Mouse (Mus musculus) kidney, embryonic 14.5 days (tissue): ENCODE measurements around the gene Olfr788. TPM values are rescaled to one million over a fixed set of nuclear protein-coding genes. Genes with fewer than 3 reads are reported as not detected.

Experiments used
- ATAC-seq: fragments of 200-750 bp; cut with Nextera tagmentation; 2 replicates; pipeline ENCODE4 v1.8.0; 2017; ENCODE audit warnings: moderate number of reproducible peaks, mild to moderate bottlenecking, moderate TSS enrichment, moderate library complexity; ENCODE audit not compliant: low FRiP score, low TSS enrichment
- H3K27ac ChIP-seq: fragments of 300-500 bp; sonication (generic); 2 replicates; pipeline ENCODE4 v1.5.1; 2014; ENCODE audit warnings: low read depth, mild to moderate bottlenecking, low read length, moderate library complexity, mixed read lengths
- H3K27me3 ChIP-seq: fragments of 300-500 bp; sonication (generic); 2 replicates; pipeline ENCODE4 v1.6.1; 2014; ENCODE audit warnings: mild to moderate bottlenecking, low read length; ENCODE audit not compliant: control insufficient read depth, insufficient read depth
- H3K36me3 ChIP-seq: fragments of 300-500 bp; sonication (generic); 2 replicates; pipeline ENCODE4 v1.6.1; 2014; ENCODE audit warnings: low read length, mixed read lengths; ENCODE audit not compliant: control insufficient read depth, insufficient read depth
- H3K4me1 ChIP-seq: fragments of 300-500 bp; sonication (generic); 2 replicates; pipeline ENCODE4 v1.6.1; 2014; ENCODE audit warnings: low read length, mixed read lengths; ENCODE audit not compliant: control insufficient read depth, insufficient read depth
- H3K4me2 ChIP-seq: fragments of 300-500 bp; sonication (generic); replicated peaks from 2 replicates; pipeline ENCODE4 v1.6.1; 2014; ENCODE audit warnings: low read depth, mild to moderate bottlenecking, low read length
- H3K4me3 ChIP-seq: fragments of 300-500 bp; sonication (generic); 2 replicates; pipeline ENCODE4 v1.5.1; 2014; ENCODE audit warnings: mild to moderate bottlenecking, low read length
- H3K9ac ChIP-seq: fragments of 300-500 bp; sonication (generic); 2 replicates; pipeline ENCODE4 v1.6.1; 2014; ENCODE audit warnings: low read depth, mild to moderate bottlenecking, low read length, moderate library complexity
- H3K9me3 ChIP-seq: fragments of 300-500 bp; sonication (generic); 2 replicates; pipeline ENCODE4 v1.6.1; 2016; ENCODE audit warnings: low read length; ENCODE audit not compliant: control insufficient read depth
- WGBS: fragments of 180-500 bp; shearing (Covaris S2); extraction: QIAGEN DNeasy Blood & Tissue Kit; methylation state at CpG from one replicate; pipeline ENCODE4 v1.1.7; 2014; 5-methylcytosine and 5-hydroxymethylcytosine counted together
- polyA plus RNA-seq: library from polyadenylated mRNA; unstranded; fragments of >200 nt; fragmentation: Nextera tagmentation; extraction: Ambion mirVana; gene quantifications from 2 replicates; pipeline ENCODE4 v1.2.1, GENCODE M21; 2014

Olfr788 gene
- polyA plus RNA-seq = not detected in 2 replicates

- no peaks in the 10 kb centered on the region for H3K4me1 ChIP-seq
- ATAC-seq = no peak
- no peaks in the 10 kb centered on the region for H3K27me3 ChIP-seq
- no peaks in the 10 kb centered on the region for H3K36me3 ChIP-seq
- no peaks in the 10 kb centered on the region for H3K9me3 ChIP-seq
- no peak within 1 kb of the TSS for H3K4me2 ChIP-seq
- H3K9ac ChIP-seq = no peak within 1 kb of the TSS
- no peak within 1 kb of the TSS for H3K27ac ChIP-seq
- no peak within 1 kb of the TSS for H3K4me3 ChIP-seq
Observed at GRCm38 (mm10) chr10:129470698-129471097, at the start of gene Olfr788. Gene Olfr788, plus strand, starts transcription at chr10:129470998.

DNA sequence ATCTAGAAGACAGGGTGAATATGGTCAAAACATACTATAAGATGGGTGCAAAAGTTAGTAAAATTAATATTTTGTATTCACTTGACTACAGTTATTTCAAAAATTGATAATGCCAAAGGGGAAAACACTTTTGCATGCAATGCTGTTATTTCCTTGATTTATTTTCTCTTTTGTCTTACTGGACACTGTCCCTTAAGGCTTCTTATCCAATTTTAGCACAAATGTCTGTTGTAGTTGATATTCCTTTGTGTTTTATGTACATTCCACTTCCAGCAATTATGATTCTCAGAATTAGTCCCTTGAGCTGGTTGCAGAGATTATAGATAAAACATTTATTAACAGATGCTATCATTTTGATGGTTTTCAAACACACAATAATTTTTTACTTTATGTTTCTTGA is 43.8 kb upstream of the Olfr788 start, which contains the start of gene Olfr786:
Olfr786 (plus strand) TSS at position 301 of the 400 bp plus-strand sequence.
- Histone ChIP-seq H3K9me3 (peaks cover 2% of the 10 kb centered on the region; the same call in 1 of the 2 replicates), H3K36me3 (no peaks in the 10 kb centered on the region), H3K27ac (no peak within 1 kb of the TSS), H3K27me3 (no peaks in the 10 kb centered on the region), H3K4me3 (no peak within 1 kb of the TSS), H3K4me2 (no peak within 1 kb of the TSS), H3K9ac (no peak within 1 kb of the TSS), H3K4me1 (no peaks in the 10 kb centered on the region)
- ATAC-seq = no peak

DNA sequence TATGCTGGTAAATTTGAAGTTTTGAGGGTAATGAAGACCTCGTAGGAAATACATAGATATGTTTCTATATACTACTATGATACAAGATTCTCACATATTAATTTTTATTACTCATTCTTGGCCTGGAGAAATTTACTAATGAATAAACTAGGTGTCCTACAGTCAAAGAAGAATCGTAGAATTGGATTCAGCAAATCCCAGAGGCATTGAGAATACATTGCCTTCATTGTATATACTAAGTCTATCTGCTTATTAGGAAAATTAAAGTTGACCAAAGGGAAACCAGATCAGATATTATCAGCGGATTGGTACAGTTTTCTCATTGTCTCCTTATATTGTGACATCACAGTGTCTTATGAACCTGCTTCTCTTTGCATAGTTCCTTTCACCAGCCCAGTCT is 9.2 kb upstream of the Olfr788 start, which contains the start of gene Olfr787:
Olfr787 (plus strand) TSS at position 301 of the 400 bp plus-strand sequence.
- Histone ChIP-seq H3K27me3 (no peaks in the 10 kb centered on the region), H3K9me3 (no peaks in the 10 kb centered on the region)
- 83% methylated on average over 3 of the region's 3 CpGs for WGBS

GRCm38 (mm10) chr10:129473256-129473655 is 2.5 kb downstream of the Olfr788 start:
- no peaks in the 10 kb centered on the region for H3K9me3 ChIP-seq
- no peak overlapping the region for H3K9ac ChIP-seq
- no peak for ATAC-seq
- H3K4me1 ChIP-seq = no peaks in the 10 kb centered on the region
- H3K36me3 ChIP-seq = no peaks in the 10 kb centered on the region
- H3K4me3 ChIP-seq = no peak overlapping the region
- no peaks in the 10 kb centered on the region for H3K27me3 ChIP-seq
- no peak overlapping the region for H3K27ac ChIP-seq
- WGBS = 71% methylated on average over 2 of the region's 2 CpGs
- no peak overlapping the region for H3K4me2 ChIP-seq

More for the DNA sequence above, 9.2 kb upstream of the Olfr788 start, which contains the start of gene Olfr787:
- no peaks in the 10 kb centered on the region for H3K36me3 ChIP-seq
- no peak within 1 kb of the TSS for H3K27ac ChIP-seq
- no peaks in the 10 kb centered on the region for H3K4me1 ChIP-seq
- ATAC-seq = no peak
- H3K9ac ChIP-seq = no peak within 1 kb of the TSS
- no peak within 1 kb of the TSS for H3K4me3 ChIP-seq
- H3K4me2 ChIP-seq = no peak within 1 kb of the TSS

DNA sequence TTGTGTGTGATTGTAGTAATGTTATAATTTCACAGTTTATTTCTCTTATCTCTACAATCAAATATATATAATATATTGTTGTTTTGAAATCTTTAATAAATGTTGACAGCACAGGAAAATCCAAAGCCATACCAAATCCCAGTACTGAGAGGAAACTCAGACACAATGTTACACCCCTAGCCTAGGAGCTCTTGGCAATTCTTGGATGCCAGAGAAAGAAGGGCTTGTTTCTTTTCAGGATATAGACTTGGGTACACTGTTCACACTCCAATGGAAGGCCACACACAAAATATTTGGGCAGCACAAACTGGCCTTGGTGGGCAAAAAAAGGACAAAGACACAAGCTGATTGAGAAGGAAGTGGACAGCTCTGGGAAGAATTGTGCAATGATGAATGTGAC is 2.9 kb downstream of the Olfr788 start:
- Histone ChIP-seq H3K4me1 (no peaks in the 10 kb centered on the region), H3K4me3 (no peak overlapping the region), H3K36me3 (no peaks in the 10 kb centered on the region), H3K27ac (no peak overlapping the region), H3K4me2 (no peak overlapping the region), H3K9me3 (no peaks in the 10 kb centered on the region), H3K9ac (no peak overlapping the region), H3K27me3 (no peaks in the 10 kb centered on the region)
- ATAC-seq = no peak

DNA sequence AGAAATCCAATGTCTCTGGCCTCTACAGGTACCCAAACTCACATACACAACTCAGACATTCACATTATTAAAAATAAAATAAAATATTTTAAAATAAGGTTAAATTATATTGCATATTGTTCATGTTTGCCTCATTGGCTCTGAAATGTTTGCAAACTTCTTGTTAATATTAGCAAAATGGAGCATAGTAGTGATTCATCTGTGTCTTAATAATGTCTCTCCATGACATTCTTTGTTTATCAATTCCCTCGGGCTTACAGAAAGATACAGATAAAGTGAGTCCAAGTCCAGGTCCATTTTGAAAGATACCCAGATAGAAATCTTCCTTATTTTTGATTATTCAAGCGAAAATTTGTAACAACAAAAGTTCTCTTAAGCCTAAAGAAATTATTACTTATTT is 13.7 kb downstream of the Olfr788 start, which contains the start of gene Olfr789:
Olfr789 (plus strand) TSS at position 301 of the 400 bp plus-strand sequence.
- Histone ChIP-seq H3K4me1 (no peaks in the 10 kb centered on the region), H3K27ac (no peak within 1 kb of the TSS), H3K36me3 (no peaks in the 10 kb centered on the region), H3K4me2 (no peak within 1 kb of the TSS), H3K9me3 (no peaks in the 10 kb centered on the region), H3K9ac (no peak within 1 kb of the TSS), H3K27me3 (no peaks in the 10 kb centered on the region), H3K4me3 (no peak within 1 kb of the TSS)
- ATAC-seq = no peak
- WGBS = 66% methylated on average over 2 of the region's 2 CpGs

GRCm38 (mm10) chr10:129490101-129490500 is 19.3 kb downstream of the Olfr788 start:
- 83% methylated on average over 2 of the region's 2 CpGs for WGBS
- no peaks in the 10 kb centered on the region for H3K4me1 ChIP-seq
- H3K27ac ChIP-seq = no peak overlapping the region
- H3K4me3 ChIP-seq = no peak overlapping the region
- ATAC-seq = no peak
- H3K36me3 ChIP-seq = no peaks in the 10 kb centered on the region
- H3K4me2 ChIP-seq = no peak overlapping the region
- H3K9ac ChIP-seq = no peak overlapping the region
- no peaks in the 10 kb centered on the region for H3K27me3 ChIP-seq
- no peaks in the 10 kb centered on the region for H3K9me3 ChIP-seq

DNA sequence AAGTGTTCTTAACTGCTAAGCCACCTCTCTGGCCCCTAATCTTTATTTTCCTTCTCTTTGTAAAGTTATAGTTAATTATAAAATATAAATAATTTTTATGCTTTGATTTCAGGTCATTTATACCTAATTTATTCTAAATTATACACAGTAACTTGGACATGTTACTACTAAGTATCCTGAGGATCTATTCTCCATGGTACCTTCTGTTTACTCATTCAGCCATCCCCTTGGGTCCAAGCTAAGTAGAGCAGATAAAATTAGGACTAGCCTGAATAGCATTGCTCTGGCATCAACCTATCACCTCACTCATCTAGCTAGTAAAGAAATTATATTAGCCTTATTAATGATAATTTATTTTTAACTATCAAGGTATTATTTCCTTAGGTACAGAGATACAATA is 27.4 kb downstream of the Olfr788 start, which contains the start of gene Olfr790:
Olfr790 (plus strand) TSS at position 301 of the 400 bp plus-strand sequence.
- H3K36me3 ChIP-seq = no peaks in the 10 kb centered on the region
- no peak within 1 kb of the TSS for H3K4me2 ChIP-seq
- no peaks in the 10 kb centered on the region for H3K27me3 ChIP-seq
- no peaks in the 10 kb centered on the region for H3K4me1 ChIP-seq
- no peak within 1 kb of the TSS for H3K27ac ChIP-seq
- H3K4me3 ChIP-seq = no peak within 1 kb of the TSS
- no peak for ATAC-seq
- no peaks in the 10 kb centered on the region for H3K9me3 ChIP-seq
- H3K9ac ChIP-seq = no peak within 1 kb of the TSS

DNA sequence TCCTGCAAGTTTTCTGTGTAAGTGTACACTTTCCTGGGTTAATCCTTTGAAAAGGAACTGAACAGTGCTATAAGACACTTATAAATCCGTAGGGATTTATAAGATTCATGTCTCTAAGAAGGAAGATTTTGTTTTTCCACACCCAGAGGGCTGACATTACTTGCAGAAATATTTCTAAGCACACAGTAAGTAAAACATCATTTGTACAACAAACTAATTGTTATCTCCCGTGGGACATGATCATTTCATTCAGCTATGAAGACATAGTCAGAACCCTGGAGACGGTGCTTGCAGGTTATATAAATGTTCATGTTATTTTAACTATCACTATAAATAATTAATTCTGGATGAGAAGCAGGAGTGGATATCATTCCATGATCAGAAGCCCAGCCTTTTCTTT is 50.7 kb downstream of the Olfr788 start, which contains the start of gene Olfr791:
Olfr791 (plus strand) TSS at position 301 of the 400 bp plus-strand sequence.
- Histone ChIP-seq H3K27me3 (no peaks in the 10 kb centered on the region), H3K4me1 (no peaks in the 10 kb centered on the region), H3K36me3 (no peaks in the 10 kb centered on the region), H3K9ac (no peak within 1 kb of the TSS), H3K27ac (no peak within 1 kb of the TSS), H3K4me3 (no peak within 1 kb of the TSS), H3K4me2 (no peak within 1 kb of the TSS), H3K9me3 (no peaks in the 10 kb centered on the region)
- no peak for ATAC-seq
- WGBS = 73% methylated on average over 3 of the region's 3 CpGs
